Mouse (Mus musculus): ENCODE measurements at regions not wholly inside any gene's neighbourhood (a gene's known extent, or its start where the extent isn't known, plus 50 kb on each side); places are given as distances from the start of the nearest gene placed in this dataset.

DNA sequence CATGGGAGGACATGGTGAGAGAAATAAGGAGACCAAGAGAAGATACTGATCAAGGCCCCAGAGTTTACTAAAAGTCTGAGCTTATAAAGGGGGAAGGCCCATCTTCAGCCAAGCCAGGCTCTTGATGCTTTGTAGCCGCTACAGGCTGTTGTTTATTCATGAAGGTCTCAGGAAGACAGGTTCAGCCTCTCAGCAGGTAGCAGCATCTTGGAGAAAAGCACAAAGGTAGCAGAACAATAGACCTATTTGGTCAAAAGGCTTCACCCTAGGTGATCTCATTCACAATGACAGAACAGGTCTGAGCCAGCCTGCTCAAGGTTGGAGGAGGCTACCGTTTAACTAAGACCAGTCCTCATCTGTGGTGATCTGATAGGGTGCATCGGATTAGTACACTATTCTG, 185.5 kb upstream of the Gm11096 start:
- TF ChIP-seq POLR2A (IDR thresholded peaks at IDR 0.05; ENCODE audit: low read depth, low read length), result no peak
- TF ChIP-seq CTCF (IDR thresholded peaks at IDR 0.05; ENCODE audit: extremely low read depth, insufficient read depth, insufficient read length, insufficient replicate concordance), result no peak

All from spleen, adult 2 months (tissue).